Mouse (Mus musculus) urinary bladder, postnatal 14 days (tissue): ENCODE data around the gene Rpl29.

ENCODE experiments used
- DNase-seq: peaks from one replicate; pipeline ENCODE4 v3.0.0; 2021; ENCODE audit warnings: low spot score

Gene Rpl29

DNA sequence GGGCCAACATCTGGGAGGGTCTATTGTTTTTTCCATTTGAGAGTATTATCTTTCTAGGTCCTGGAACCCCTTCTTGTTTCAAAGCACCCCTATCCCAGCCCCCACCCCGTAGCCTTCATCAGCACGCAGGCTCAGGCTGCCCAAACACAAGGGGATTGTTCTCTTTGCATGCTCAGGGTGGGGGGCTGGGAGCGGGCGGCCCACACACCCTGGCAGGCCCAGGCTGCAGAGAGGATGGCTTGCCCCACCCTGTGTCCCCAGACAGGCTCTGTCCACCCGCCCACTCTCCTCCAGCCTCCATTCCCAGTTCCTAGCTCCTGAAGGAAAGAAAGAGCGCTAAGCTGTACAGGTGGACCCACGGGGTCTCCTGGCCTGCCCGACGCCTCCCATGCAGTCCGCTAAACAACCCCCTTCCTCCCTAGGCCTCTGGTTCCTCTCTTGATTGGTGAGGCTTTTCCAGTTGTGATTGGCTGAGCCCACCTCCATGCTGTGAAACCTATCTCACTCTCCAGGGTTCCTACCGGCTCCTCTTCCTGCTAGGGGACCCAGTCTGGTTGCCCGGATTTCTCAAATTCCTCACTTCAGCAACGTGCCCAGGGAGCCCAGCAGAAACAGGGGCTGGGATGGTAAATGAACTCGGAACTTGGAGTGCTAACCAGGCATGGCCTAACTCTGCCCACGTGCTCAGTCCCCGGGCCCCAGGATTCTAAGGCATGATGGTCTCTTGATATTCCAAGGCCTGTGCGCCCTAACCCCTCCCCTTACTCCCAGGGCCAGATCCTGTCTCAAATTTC lies 25.8 kb downstream of the Rpl29 start:
- DNase-seq: no peak

GRCm38 (mm10) chr9:106456325-106457162 lies 27.3 kb downstream of the Rpl29 start:
- no peak for DNase-seq

- DNase-seq: no peak
Measured at GRCm38 (mm10) chr9:106457163-106457559, 27.9 kb downstream of the Rpl29 start.

DNA sequence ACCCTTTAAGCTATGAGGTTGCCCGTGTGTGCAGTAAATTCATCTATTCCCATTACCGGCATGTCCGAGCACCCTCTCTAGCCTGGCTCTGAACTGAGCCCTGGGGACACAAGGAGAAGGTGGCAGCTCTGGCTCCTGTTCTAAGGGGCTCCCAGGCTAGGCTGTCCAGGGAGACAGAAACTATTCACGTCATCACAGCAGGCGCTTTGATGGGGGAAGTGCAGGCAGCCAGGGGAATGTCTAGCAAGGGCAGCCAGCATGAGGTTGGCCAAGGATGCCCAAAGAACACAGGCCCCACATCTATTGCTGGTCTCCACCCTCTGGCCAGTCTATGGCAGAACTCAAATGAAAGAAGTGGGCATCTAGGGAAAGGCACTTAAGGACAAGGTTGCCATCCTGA lies 28.7 kb downstream of the Rpl29 start:
- no peak for DNase-seq

- no peak for DNase-seq
Measured at GRCm38 (mm10) chr9:106459946-106460345, 30.7 kb downstream of the Rpl29 start.

GRCm38 (mm10) chr9:106460401-106461025 lies 31.3 kb downstream of the Rpl29 start:
- DNase-seq: no peak

GRCm38 (mm10) chr9:106461026-106461415 lies 31.8 kb downstream of the Rpl29 start:
- no peak for DNase-seq

DNA sequence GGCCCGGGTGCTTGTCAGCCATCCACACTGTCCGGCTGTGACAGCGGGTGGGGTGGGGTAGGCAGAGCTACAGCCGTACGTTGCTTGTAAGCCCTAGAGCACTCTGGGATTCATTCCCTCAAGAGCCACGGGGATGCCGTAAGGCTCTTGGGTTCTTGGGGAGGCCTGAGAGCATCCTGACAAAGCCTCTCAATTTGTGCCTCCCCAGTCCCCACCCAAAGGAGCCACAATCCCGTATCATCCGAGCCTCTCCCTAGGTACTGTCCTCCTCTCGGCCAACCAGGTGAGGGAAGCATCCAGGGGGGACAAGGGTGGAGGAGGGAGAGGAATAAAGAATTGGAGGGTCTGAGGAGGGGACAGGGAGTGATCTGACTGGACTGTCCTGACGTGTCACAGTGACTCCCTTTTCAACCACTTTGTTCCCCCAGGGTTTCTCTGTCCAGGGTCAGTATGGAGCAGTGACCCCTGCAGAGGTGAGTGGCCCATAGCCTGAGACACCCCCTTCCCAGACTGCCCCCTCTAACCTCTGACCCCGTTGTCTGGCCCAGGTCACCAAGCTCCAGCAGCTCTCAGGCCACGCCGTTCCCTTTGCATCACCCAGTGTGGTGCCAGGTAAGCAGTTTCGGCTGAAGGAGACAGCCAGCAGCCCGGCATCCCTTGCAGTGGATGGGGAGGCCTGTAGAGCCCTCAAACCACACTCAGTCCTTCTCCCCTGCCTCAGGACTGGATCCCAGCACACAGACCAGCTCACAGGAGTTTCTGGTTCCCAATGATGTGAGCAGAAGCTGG lies 32.6 kb downstream of the Rpl29 start:
- no peak for DNase-seq

DNA sequence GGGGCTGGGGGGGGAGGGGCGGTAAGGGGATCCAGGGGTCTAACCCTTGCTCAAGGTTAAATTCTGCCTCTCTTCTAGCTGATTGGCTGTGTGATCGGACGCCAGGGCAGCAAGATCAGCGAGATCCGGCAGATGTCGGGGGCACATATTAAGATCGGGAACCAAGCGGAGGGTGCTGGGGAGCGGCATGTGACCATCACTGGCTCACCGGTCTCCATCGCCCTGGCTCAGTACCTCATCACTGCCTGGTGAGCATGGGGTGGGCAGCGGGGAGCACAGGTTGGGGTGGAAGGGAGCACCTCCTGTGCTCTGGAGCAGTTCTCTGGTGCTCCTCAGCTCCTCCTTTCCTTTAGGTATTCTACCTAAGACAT lies 33.2 kb downstream of the Rpl29 start:
- no peak for DNase-seq

DNA sequence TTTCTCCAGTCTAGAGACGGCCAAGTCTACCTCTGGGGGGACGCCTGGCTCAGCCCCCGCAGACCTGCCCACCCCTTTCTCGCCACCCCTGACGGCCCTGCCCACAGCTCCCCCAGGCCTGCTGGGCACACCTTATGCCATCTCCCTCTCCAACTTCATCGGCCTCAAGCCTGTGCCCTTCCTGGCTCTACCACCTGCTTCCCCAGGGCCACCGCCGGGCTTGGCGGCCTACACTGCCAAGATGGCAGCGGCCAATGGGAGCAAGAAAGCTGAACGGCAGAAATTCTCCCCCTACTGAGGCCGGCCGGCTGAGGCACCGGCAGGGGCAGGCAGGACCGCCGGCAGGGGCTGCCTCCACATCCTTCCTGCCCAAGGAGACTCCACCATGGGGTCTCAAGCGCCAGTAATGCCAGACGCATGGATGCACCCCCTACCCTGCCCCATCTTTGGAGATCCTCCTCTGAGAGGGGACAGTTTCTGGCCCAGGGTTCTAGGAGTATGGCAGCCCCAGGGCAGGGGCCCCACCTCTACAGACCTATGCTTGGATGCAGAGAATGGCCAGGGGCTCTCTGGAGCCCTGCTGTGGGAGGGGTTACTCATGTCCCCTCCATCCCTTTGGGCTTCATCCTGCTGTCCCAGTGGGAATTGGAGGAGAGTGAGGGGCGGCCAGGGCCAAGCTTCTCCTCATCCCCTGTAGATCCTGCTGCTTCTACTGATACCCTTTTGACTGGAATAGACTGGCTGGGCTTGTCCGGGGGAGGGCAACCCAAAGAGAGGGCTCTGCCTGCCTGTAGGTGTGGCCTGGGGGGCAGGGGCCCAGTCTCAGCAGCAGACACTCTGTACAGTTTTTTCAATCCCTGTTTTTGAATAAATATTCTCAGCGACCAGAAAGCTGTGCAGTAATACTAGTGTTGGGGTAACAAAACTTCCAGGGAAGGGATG lies 34.1 kb downstream of the Rpl29 start:
- DNase-seq: no peak

DNA sequence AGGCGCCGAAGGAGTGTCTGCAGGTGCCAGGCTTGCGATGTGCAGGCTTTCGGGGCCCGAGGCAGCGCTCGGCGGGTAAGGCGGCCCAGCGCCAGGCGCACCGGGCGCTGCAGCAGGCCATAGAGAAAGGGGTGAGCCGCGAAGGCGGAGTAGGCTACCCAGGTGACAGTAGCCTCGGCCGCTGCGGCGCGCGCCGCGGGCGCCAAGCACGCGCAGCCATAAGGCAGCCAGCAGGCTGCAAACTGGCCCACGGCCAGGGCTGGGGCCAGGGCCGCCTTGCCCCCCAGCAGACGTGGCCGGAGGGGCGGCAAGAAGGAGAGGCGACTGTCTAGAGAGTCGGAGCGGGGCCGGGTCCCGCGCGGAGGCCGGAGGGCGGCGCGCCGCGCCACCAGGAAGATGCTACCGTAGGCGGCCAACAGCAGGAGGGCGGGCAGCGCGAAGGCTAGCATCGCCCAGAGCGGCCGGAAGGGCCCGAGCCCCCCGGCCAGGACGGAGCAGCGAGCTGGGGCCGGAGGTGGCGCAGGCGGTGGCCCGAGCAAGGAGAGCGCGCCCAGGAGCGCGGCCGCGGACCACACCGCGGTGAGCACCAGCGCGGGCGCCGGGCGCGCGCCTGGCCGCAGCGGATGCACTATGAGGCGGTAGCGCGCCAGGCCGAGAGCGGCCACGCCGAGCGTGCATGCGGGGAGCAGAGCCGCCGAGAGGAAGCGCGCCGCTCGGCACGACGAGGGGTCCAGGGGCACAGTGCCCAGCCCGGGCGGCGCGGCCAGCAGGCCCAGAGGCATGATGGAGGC lies 35.7 kb downstream of the Rpl29 start:
- DNase-seq: peak; percentile 53

DNA sequence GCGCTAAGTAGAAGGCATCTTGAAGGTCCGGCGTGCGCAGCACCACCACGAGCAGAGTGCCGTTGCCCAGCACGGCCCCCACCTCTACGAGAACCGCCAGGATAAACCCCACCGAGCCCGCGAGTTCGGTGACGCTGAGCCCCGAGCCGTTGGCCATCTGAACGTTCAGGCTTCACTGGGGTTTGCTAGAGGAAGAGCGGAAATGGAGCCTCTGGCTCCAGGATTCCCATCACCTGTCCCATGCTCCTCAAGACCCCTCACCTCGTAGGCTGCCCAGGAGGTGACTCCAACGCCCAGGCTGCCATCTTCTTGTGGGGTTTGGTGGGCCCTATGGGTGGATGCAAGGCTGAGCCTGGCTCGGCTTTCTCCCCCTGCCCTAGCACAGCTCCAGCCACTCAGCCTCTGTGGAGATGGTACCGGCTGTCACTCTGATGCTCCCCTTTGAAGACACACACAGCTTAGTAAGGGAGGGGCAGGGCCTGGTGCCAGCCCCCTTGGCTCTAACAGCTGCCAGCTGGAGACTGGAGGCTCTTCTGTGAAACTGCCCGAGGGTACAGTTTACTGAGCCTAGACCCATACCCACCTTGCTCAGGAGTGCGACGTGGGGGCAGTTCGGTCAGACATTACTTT lies 36.4 kb downstream of the Rpl29 start, which contains the start of gene Gpr62:
TSS of gene Gpr62 (minus strand) at position 368 of the 630 bp plus-strand sequence.
- DNase-seq: no peak

GRCm38 (mm10) chr9:106466721-106467120 lies 37.5 kb downstream of the Rpl29 start:
- no peak for DNase-seq

DNA sequence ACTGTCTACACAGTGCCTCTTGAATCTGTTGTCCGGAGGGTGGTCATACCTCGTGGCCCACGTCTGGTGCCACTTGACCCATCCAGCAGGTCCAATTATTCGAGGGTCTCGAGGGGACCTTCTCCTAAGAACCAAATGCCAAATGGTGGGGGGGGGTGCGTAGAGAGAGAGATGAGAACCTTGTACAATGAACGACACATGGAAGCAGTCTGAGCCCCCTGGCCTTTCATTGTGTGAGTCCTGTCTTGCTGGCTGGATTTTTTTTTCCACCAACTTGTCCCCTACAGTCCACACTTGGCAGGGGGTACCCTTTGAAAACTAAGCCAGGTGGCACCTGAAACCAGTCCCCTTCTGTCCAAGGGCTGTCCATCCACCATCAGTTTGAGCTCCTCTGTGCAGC lies 38.5 kb downstream of the Rpl29 start:
- DNase-seq: no peak

DNA sequence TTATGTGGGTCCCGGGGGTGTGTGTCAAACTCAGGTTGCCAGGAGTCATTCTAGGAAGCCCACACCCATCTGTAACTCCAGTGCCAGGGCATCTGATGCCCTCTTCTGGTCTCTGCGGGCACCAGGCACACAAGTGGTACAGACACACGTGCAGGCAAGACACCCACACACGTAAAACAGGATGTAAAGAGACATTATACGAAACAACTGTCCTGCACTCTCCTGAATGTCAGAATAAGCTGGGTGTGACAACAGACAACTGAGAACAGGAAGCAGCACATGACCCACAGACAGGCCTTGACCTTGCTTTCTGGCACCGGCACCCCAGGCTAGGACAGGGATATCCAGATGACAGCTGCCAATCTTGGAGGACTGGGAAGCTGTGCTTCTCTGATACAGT lies 40.1 kb downstream of the Rpl29 start:
- no peak for DNase-seq

- DNase-seq: no peak
Measured at GRCm38 (mm10) chr9:106469776-106470175, 40.5 kb downstream of the Rpl29 start.

DNA sequence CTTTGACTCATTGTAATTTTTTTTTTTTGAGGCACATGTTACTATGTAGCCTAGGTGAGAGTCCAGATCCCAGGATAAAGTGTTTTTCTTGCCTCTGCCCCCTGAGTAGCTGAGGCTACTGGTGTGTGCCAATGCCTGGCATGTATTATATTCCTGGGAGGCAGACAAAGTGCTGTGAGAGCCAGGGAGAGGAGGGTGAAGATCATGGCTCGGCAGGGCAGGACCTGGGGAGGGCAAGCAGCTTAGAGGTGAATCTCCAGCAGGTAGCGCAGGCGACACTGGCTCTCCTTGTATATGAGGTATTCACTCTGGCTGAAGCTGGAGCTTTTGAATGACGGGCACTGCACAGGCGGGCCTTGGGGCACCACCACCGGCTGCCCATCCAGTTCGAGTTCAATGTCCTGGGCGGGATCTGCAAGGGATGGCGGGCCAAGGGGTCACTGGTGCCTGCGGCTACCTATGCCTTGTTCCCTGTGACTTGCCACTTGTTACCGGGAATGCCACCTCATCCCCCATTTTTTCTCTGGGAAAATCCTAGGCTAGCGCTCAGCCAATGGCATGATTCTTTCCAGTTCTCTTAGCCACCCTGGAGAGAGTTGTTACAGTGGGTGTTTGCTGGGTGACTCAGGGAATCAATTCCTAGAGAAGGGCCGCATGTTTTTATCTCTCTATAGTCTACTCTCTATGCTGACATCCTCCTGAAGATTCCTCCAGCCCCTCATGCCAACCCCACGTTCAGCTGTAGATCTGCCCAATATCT lies 41.9 kb downstream of the Rpl29 start:
- no peak for DNase-seq

GRCm38 (mm10) chr9:106471892-106472291 lies 42.6 kb downstream of the Rpl29 start:
- peak; percentile 61 for DNase-seq

DNA sequence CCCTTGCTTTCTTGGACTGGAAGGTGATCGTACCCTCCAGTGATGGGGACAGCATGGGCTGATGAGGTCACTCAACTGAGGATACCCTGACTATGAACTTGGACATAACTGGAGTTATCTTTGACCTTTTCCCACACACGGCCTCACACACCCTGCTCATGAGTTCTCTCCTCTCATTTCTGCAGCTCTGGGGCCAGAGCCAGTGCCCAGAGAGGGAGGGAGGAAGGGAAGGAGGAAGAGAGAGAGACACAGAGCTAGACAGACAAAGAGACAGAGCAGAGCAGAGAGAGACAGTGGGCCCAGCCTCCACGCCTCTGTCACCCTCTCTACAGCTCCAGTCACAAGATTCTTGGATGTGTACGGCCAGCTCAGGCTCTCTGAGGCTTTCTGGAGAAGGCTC lies 43.1 kb downstream of the Rpl29 start:
- no peak for DNase-seq
